Mouse (Mus musculus) lung, adult 18-20 months (tissue): Measurements from ENCODE around the gene Gprc5b.
A peak's percentile ranks its signal among the peaks of the same experiment; 100 is the strongest.

Experiments used
- DNase-seq, 2 experiments: peaks; one replicate each; pipeline ENCODE4 v3.0.0; 2022; ENCODE audit warnings: mixed read lengths in 2 of 2

Gprc5b gene

GRCm38 (mm10) chr7:118948677-118949282, 46.2 kb downstream of the Gprc5b start:
- no peak for DNase-seq

DNA sequence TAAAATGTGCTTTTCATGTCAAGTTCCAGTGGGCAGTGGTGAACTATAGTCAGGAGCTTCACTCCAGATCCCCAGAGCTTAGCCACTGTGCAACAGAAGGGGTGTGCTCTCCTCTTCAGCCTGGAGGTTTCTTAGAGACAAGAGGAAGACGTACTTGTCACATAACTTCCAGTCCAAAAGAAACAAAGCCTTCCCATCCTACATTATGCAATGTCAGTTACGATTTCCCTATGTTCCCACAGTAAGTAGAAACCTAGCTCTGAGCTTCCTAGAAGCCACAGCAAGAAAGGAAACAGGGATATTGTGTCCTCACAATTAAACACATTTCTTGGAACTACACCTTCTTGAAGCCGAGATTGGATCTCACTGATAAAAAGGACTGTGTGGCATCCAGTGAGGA, 47.8 kb downstream of the Gprc5b start:
- no peak for DNase-seq

GRCm38 (mm10) chr7:118944884-118945283, 50.1 kb downstream of the Gprc5b start:
- DNase-seq, result no peak

DNA sequence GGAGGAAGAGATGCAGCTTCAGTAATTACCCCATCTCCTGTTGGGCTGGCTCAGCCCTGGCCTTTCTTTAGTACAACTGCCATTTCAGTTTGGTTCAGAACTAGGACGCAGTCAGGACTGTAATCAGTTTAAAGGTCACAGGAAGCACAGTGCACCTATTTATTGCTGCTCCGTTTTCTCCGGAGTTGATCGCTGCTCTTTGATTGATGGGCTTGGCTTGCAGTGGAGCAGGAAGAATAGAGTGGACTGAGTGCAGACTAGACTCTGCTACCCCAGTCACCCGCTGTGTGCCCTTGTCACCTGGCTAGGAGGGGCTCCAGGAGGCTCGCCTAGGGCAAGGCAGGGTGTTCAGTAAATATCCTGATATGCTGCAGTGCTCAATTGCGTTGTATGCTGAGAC, 51.8 kb downstream of the Gprc5b start:
- no peak for DNase-seq

DNA sequence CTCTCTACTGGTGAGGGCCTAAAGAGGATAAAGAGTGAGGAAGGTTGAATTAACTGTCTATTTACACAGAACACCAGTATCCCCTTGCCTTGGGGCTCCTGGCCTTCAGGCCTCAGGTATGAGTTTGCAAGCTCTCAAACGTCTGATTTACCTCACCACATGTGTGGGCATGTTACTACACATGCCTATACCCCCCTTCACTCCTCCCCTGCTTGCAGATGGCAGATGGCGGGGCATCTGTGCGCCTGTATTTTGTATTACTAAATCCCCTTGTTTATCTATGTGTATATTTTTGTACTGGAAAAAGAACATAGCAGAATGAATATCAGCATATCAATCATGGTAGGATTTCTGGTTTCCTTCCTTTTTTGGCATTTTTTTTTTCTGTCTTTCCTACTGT, 52.7 kb downstream of the Gprc5b start:
- DNase-seq, result no peak

GRCm38 (mm10) chr7:118937469-118938387, 57.3 kb downstream of the Gprc5b start:
- peak; percentile 62 to 76 for DNase-seq

GRCm38 (mm10) chr7:118936844-118937243, 58.2 kb downstream of the Gprc5b start:
- no peak for DNase-seq

- peak; percentile 86 to 92 for DNase-seq
These were observed 59.7 kb downstream of the Gprc5b start for GRCm38 (mm10) chr7:118935306-118935705.

- DNase-seq, result no peak
These were observed 63.3 kb downstream of the Gprc5b start for GRCm38 (mm10) chr7:118931502-118932395.

GRCm38 (mm10) chr7:118929601-118930311, 65.3 kb downstream of the Gprc5b start:
- DNase-seq, result peak; percentile 68 to 86

DNA sequence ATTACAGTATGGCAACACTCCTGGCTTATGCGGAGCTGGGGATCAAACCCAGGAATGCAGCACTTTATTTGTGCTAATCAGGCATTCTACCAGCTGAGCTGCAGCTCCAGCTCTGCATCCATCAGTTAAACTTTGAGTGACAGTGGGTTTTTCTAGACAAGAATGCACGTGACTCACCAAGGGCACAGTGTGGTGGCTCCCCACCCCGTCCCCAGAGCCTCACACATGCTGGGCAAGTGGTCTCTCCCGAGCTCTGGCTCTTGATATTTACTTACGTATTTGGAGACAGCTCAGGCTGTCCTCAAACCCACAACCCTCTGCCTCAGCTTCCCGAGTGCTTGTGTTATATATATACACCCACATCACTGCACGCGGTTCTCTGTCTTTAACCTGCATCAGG, 66.1 kb downstream of the Gprc5b start:
- DNase-seq, result no peak

GRCm38 (mm10) chr7:118928316-118928715, 66.7 kb downstream of the Gprc5b start:
- no peak for DNase-seq

- no peak for DNase-seq
These were observed 67.7 kb downstream of the Gprc5b start for GRCm38 (mm10) chr7:118927279-118927678.

- DNase-seq, result no peak
These were observed 68.3 kb downstream of the Gprc5b start for GRCm38 (mm10) chr7:118926516-118927260.

- peak in 1 of 2 experiments; percentile 41 for DNase-seq
These were observed 69.5 kb downstream of the Gprc5b start for GRCm38 (mm10) chr7:118925547-118925946.

GRCm38 (mm10) chr7:118922441-118923202, 72.4 kb downstream of the Gprc5b start:
- no peak for DNase-seq
